Mouse (Mus musculus) large intestine, adult 2 months (tissue): ENCODE results near the gene Zkscan5. TPM values are rescaled to one million over a fixed set of nuclear protein-coding genes. Genes with fewer than 3 reads are reported as not detected.
"Not testable (repeated sequence)": the region's sequence is repeated elsewhere in the genome, so short reads cannot be mapped to it uniquely, and the experiment has no call there.

Source experiments
- DNase-seq: peaks from one replicate; pipeline ENCODE4 v3.0.0-alpha.2; 2012; ENCODE audit warnings: low read depth, low spot score
- WGBS: fragments of 180-500 bp; shearing (Covaris S2); methylation state at CpG from one replicate; pipeline ENCODE4 v1.1.7; 2018; 5-methylcytosine and 5-hydroxymethylcytosine counted together
- polyA plus RNA-seq: library from polyadenylated mRNA; depleted of rRNA; stranded (reverse); fragments of >200 nt; gene quantifications from 2 replicates; pipeline ENCODE4 v1.2.3, GENCODE M21; 2012; rRNA removed

Gene Zkscan5
- polyA plus RNA-seq, 1 experiment, result 3.8 TPM

DNA sequence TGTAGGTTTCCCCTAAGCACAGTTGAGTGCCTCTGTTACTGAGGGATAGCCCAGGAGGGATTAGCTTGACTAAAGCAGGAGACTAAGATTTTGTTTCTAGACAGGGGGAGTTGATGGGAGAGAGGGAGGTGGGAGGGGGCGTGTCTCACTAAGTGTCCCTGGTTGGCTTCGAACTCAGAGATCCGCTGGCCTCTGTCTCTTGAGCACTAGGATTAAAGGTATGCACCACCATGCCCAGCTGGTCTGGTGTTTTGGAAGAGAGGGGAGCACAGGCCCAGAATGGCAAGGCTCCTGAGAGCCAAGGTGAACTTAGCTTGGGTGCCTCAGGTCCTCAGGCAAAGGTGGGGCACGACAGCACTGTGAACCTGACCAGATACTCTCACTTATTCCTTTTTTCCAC lies 7.0 kb downstream of the Zkscan5 start:
- WGBS, result 99% methylated on average over 4 of the region's 4 CpGs

DNA sequence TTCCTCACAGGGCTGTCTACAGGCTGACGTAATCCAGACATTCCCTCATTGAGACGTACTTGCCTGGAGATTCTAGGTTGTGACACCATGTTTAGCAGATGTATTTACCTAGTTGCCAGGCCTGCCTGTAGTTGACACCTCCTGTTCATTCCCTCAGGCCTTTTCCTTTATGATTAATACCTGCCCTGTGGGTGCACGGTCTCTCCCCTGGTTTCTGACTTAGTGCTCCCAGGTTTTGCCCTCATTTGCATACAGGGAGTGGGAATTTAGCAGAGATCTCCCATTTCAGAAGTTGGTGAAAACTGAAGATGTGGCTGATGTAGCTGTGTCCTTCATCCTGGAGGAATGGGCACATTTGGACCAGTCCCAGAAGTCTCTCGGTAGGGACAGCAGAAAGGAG lies 7.9 kb downstream of the Zkscan5 start:
- no peak for DNase-seq
- WGBS, result 95% methylated on average over 4 of the region's 4 CpGs

More for the DNA sequence above, 7.0 kb downstream of the Zkscan5 start:
- DNase-seq, result no peak

DNA sequence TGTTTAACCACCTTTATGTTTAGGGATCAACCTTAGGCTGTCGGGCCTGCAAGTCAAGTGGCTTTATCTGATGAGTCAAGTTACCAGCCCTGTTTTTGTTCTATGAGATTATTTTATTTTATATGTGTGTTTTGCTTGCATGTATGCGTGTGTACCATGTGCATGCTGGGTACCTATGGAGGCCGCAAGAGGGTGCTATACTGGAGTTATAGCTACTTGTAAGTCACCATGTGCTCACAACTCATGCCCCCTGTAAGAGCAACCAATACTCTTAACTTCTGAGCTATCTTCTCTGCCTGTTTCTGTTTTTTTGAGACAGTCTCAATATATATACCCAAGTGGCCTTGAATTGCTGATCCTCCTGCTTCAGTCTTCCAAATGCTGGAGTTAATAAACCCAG lies 9.1 kb downstream of the Zkscan5 start:
- WGBS, result 91% methylated on average over 3 of the region's 3 CpGs
- no peak for DNase-seq

DNA sequence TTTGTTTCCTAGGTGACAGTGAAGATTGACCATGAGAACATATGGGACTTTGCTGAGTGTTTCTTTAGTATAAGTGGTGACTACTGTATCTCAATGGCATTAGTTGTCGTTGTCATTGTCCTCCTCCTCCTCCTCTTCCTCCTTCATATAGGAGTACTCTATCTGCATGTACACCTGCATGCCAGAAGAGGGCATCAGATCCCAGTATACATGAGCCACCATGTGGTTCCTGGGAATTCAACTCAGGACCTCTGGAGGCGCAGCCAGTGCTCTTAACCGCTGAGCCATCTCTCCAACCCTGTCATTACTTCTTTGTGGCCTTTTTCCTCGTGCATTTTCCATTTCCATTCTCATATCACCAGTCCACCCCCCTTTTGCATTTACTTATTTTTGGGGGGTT lies 10.3 kb downstream of the Zkscan5 start:
- DNase-seq, result no peak
- 52% methylated on average over 4 of the region's 4 CpGs for WGBS

DNA sequence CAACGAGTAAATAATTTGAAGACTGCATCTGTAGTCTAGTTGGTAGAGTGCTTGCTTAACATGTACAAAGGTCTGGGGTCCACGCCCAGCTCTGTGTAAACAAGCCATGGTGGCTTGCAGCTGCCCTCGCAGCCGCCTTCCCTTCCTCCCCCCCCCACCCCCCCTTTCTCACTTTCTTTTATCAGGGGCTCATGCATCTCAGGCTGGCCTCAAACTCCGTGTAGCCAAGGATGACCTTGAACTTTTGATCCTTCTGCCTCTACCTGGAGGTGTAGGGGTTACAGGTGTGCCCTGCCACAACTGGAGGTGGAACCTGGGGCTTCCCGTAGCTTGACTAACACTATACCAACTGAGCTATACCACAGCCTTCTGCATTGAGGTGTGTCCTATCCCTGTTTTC lies 13.4 kb downstream of the Zkscan5 start:
- DNase-seq, result no peak
- WGBS, result 30% methylated on average over 6 of the region's 6 CpGs

DNA sequence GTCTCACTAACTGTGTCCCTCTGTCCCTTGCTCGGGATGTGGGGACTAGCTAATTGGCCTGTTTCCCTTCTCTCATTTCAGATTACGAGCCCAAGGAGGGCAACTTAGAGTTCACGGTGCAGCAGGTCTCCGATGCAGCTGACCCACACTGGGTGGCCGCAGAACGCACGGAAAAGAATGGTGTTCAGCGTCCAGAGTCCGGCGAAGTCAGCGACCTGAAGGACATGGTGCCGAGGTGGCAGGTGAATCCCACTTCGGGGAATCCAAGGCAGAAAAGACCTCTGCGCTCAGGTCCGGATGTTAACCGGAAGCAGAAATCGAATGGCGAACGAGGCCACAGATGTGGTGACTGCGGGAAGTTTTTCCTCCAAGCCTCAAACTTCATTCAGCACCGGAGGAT lies 13.8 kb downstream of the Zkscan5 start:
- 93% methylated on average over 21 of the region's 21 CpGs for WGBS
- no peak for DNase-seq

DNA sequence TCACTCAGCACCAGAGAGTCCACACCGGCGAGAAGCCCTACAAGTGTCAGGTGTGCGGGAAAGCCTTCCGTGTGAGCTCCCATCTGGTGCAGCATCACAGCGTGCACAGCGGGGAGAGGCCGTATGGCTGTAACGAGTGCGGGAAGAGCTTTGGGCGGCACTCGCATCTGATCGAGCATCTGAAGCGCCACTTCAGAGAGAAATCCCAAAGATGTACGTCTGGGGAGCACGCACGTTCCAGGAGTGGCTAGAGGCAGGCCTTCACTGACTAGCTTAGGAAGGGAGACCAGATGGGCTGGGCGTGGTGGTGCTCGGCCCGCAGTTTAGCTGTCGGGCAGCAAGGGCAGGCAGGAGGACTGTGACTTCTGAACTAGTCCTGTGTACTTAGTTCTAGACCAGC lies 14.3 kb downstream of the Zkscan5 start:
- no peak for DNase-seq
- WGBS, result 91% methylated on average over 20 of the region's 20 CpGs

DNA sequence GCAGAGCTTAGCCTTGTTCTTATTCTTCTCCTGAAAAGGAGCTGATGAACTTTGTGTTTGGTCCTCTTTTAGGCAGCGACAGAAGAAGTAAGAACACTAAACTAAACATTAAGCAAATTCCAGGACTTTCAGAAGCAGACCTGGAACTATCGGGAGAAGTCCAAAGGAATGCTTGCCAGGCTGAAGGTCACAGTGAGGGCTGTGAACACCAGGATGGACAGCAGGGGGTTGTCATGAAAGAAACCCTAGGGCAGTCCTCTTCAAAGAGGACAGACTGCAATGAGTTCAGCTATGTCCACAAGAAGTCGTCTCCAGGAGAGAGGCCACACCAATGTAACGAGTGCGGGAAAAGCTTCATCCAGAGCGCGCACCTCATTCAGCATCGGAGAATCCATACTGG lies 15.6 kb downstream of the Zkscan5 start:
- WGBS, result 96% methylated on average over 8 of the region's 8 CpGs
- no peak for DNase-seq

DNA sequence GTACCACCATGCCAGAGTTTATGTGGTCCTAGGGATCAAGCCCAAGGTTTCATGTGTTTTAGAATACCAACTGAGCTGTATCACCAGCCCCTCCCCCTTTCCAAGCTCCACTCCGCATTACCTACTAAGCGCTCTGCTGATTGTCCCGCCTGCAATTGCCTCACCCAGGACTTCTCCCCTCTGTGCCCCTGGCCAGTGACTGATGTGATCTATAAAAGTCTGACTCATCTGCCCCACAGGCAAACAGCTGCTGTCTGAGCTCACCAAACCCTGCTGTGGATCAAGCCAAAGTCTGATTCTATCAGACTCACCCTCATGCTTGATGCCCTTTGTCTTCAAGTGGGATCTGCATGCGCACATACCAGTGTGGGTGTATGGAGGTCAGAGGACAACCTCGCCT lies 18.5 kb downstream of the Zkscan5 start:
- no peak for DNase-seq
- WGBS, result 32% methylated on average over 5 of the region's 5 CpGs

DNA sequence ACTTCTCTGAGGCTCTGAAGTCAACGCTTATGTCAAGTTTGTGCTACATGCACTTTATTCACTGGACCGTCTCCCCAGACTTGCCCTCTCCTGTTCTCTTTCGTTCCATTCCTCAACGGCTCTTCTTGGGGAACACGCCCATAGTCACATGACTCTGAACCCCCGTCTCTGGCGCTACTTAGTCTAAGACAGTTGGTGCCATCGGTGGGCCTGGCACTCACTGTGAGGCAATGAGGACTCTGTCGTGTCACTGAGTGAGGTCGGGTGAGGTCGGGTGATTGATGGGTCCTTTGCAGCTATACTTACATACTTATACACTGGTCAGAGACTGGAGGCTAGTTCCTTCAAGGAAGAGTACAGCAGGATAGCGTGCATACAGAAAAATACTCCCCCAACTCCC lies 19.0 kb downstream of the Zkscan5 start:
- 47% methylated on average over 12 of the region's 12 CpGs for WGBS
- no peak for DNase-seq

DNA sequence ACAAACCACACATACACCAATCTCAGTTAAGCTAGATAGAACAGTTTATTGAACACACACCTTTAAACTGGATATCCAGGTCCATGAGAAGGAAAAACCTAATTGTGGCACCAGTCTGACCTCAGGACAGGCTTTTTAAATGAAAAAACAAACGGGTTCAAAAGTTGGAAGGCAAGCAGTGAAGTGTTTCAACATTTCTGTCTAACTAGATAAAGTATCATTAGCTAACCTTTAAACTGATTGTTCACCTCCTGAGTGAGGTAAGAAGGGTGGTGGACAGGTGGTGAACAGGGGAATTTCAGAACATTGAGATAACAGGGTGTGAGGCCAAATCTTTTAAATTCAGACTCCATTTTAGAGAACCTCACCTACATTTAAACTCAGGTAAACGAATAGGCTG lies 22.1 kb downstream of the Zkscan5 start:
- DNase-seq, result no peak
- 33% methylated on average over 2 of the region's 2 CpGs for WGBS

DNA sequence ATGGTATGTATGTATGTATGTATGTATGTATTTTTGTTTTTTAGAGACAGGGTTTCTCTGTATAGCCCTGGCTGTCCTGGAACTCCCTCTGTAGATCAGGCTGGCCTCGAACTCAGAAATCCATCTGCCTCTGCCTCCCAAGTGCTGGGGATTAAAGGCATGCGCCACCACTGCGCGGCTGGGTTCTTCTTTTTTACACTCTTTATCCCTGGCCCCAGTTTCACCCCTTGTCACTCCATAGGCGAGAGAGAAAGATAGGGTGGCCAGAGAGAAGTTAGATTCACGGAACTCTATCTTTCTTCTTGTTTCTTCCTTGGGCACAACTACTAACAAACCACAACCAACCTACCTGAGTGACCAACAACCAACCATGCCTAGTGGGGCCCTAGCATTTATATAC lies 24.9 kb downstream of the Zkscan5 start:
- WGBS, result 84% methylated on average over 6 of the region's 6 CpGs
- DNase-seq, result not testable (repeated sequence)

DNA sequence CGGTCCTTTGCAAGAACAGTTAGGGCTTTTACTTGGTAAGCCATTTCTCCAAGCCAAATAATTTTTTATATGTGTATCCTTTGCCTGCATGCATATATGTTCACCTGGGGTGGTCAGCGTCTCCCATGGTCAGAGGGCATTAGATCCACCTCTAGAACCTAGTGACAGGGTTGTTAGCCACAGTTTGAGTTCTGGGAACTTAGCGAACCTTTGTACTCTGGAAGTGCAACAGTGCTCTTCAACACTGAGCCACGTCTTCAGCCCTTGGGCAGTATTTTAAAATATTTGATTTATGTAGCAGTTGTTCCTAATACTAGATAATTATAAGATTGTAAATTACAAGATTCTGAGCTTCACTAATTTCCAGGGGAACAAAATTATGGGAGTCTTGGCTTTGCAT lies 26.3 kb downstream of the Zkscan5 start:
- 90% methylated on average over 4 of the region's 4 CpGs for WGBS

DNA sequence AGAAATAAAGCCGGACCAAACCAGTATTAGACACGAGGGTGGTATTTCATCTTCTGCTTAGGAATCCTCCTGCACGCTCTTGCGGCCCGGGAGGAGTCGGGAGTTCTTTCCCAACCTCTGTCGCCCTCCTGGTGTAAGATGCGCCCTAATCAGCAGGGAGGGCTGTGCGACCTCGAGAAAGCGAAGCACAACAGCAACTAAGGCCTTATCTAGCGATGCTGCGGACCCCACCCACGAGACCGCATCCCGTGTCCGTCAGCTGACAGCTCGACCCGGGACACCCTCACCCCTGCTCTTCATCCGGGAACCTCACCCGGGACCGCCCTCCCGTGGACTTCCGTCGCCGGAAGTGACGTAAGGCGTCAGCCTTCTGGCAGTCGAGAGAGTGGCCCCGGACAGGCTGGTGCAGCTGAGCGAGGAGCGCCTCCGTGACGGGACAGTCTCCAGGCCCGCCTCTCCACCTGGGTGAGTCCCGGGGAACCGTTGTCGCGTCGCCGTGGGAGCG lies 27.1 kb downstream of the Zkscan5 start, which contains the start of gene Zfp655:
TSS of gene Zfp655 (plus strand) at position 349 of the 505 bp plus-strand sequence.
- WGBS, result under 1% methylated on average over 42 of the region's 42 CpGs
- peak; percentile 84 for DNase-seq

More for the DNA sequence above, 26.3 kb downstream of the Zkscan5 start:
- DNase-seq, result no peak

DNA sequence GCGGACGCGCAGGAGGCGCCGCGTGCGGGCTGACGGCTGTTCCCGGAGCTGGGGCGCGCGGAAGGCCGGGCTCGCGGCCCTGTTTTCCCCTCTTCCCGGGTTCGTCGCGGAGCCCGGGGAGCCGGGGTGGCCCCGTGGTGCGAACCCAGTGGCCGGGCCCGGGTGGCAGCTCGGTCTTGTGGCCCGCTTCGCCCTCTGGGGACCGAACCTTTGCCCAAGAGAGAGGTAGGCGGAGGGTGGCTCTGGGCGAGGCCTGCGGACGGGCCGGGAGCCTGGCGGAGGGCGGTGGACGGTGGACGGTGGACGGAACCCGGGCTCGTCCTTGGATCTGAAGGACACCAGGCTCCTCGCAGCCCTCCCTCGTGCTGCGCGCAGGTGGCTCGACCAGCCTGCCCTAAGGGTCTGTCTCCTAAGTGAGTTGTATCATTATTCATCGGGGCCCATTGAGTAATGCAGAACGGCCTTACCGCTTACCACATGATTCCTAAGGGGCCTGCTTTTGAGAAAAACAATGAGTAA lies 27.6 kb downstream of the Zkscan5 start:
- WGBS, result under 1% methylated on average over 45 of the region's 49 CpGs
- no peak for DNase-seq

DNA sequence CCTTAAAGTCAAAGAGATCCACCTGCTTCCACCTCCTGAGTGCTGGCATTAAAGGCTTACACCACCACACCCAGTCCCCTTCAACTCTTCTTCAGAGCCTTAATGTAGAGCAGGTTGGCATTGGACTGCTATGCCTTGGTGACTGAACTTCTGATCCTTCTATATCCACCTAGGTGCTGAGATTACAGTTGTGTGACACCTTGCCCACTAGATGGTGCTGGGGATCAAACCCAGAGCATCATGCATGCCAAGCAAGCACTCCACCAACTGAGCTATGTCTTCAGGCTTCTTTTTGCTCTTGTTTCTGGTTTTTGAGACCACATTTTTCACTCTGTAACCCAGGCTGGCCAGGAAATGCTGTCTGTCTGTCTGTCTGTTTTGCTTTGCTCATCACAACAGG lies 30.3 kb downstream of the Zkscan5 start:
- no peak for DNase-seq

DNA sequence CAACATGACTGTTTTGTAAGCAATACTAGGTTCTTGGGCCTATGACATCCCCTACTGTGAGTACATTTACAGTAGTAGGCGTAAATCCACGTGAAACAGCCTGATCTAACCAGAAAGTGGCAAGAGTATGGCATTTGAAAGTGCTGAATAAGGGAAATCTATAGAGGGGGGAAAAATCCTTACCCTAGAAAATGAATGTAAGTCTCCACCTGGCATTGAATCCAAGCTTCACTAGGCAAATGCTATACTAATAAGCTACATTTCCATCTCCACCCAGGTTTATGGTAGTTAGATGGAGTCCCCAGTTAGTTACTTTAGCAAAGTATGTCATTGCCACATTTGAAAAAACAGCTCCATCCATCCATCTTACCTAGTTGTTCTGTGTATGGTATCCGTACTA lies 45.2 kb downstream of the Zkscan5 start:
- DNase-seq, result no peak
- 94% methylated on average over 3 of the region's 3 CpGs for WGBS

Other genes with a start within 250 kb of the Zkscan5 start
- 11.6 and 15.9 TPM in 2 replicates for gene Smurf1, start 238.7 kb upstream of the Zkscan5 start, polyA plus RNA-seq
- not detected in 2 replicates for gene Gm4871, start 171.8 kb upstream of the Zkscan5 start, polyA plus RNA-seq
- gene 1700018F24Rik, start 161.6 kb upstream of the Zkscan5 start, polyA plus RNA-seq, result not detected in 2 replicates
- 146 and 160 TPM in 2 replicates for gene Arpc1a, start 120.7 kb upstream of the Zkscan5 start, polyA plus RNA-seq
- not detected in 2 replicates for gene Kpna7, start 120.5 kb upstream of the Zkscan5 start, polyA plus RNA-seq
- gene Arpc1b, start 90.3 kb upstream of the Zkscan5 start, polyA plus RNA-seq, result 768 and 891 TPM in 2 replicates
- 25.6 and 26.0 TPM in 2 replicates for gene Pdap1, start 64.3 kb upstream of the Zkscan5 start, polyA plus RNA-seq
- gene Bud31, start 64.2 kb upstream of the Zkscan5 start, polyA plus RNA-seq, result 70.3 and 82.2 TPM in 2 replicates
- 10.3 and 15.8 TPM in 2 replicates for gene Ptcd1, start 37.5 kb upstream of the Zkscan5 start, polyA plus RNA-seq
- gene Cpsf4, start 37.3 kb upstream of the Zkscan5 start, polyA plus RNA-seq, result 34.0 and 34.6 TPM in 2 replicates
- gene Atp5j2, start 12.5 kb upstream of the Zkscan5 start, polyA plus RNA-seq, result 335 and 350 TPM in 2 replicates
- 4.7 and 5.7 TPM in 2 replicates for gene Zkscan14, start 2.7 kb upstream of the Zkscan5 start, polyA plus RNA-seq
- gene Zfp655, start 27.2 kb downstream of the Zkscan5 start, polyA plus RNA-seq, result 14.2 and 16.0 TPM in 2 replicates
- 8.2 and 15.0 TPM in 2 replicates for gene Zscan25, start 75.9 kb downstream of the Zkscan5 start, polyA plus RNA-seq
- gene Cyp3a57, start 140.7 kb downstream of the Zkscan5 start, polyA plus RNA-seq, result not detected in 2 replicates